Mouse (Mus musculus) ES-Bruce4 (cell line): Measurements from ENCODE around the gene Foxe1. TPM values are rescaled to one million over a fixed set of nuclear protein-coding genes. Genes with fewer than 3 reads are reported as not detected.

Source experiments
- polyA plus RNA-seq: library from polyadenylated mRNA; stranded (reverse); fragments of >200 nt; gene quantifications from 2 replicates; pipeline ENCODE4 v1.2.4, GENCODE M21; 2011; ENCODE audit warnings: low read depth; ENCODE audit not compliant: missing spikeins, insufficient read depth, insufficient read length

Foxe1 gene
- polyA plus RNA-seq, 1 experiment: 0.78 TPM

Other genes with a start within 250 kb of the Foxe1 start
- gene Ncbp1, start 205.0 kb upstream of the Foxe1 start, polyA plus RNA-seq: 99.6 and 101 TPM in 2 replicates
- gene Tstd2, start 204.9 kb upstream of the Foxe1 start, polyA plus RNA-seq: 39.5 and 47.3 TPM in 2 replicates
- gene Xpa, start 147.3 kb upstream of the Foxe1 start, polyA plus RNA-seq: 20.1 and 21.3 TPM in 2 replicates
- gene Trmo, start 45.8 kb downstream of the Foxe1 start, polyA plus RNA-seq: 10.1 and 11.5 TPM in 2 replicates
- not detected in 2 replicates for gene Hemgn, start 69.9 kb downstream of the Foxe1 start, polyA plus RNA-seq
- gene Anp32b, start 107.3 kb downstream of the Foxe1 start, polyA plus RNA-seq: 459 and 464 TPM in 2 replicates
- gene Nans, start 145.6 kb downstream of the Foxe1 start, polyA plus RNA-seq: 103 TPM in 2 replicates
- 3.5 and 5.7 TPM in 2 replicates for gene Trim14, start 192.5 kb downstream of the Foxe1 start, polyA plus RNA-seq